Mouse (Mus musculus) cerebellum, postnatal 10 days (tissue): ENCODE measurements around the gene Creb1.
A peak's percentile ranks its signal among the peaks of the same experiment; 100 is the strongest.

Source experiments
- DNase-seq, 2 experiments: peaks; one replicate each; pipeline ENCODE4 v3.0.0; 2021; ENCODE audit warnings: mixed read lengths in 2 of 2

The Creb1 gene

DNA sequence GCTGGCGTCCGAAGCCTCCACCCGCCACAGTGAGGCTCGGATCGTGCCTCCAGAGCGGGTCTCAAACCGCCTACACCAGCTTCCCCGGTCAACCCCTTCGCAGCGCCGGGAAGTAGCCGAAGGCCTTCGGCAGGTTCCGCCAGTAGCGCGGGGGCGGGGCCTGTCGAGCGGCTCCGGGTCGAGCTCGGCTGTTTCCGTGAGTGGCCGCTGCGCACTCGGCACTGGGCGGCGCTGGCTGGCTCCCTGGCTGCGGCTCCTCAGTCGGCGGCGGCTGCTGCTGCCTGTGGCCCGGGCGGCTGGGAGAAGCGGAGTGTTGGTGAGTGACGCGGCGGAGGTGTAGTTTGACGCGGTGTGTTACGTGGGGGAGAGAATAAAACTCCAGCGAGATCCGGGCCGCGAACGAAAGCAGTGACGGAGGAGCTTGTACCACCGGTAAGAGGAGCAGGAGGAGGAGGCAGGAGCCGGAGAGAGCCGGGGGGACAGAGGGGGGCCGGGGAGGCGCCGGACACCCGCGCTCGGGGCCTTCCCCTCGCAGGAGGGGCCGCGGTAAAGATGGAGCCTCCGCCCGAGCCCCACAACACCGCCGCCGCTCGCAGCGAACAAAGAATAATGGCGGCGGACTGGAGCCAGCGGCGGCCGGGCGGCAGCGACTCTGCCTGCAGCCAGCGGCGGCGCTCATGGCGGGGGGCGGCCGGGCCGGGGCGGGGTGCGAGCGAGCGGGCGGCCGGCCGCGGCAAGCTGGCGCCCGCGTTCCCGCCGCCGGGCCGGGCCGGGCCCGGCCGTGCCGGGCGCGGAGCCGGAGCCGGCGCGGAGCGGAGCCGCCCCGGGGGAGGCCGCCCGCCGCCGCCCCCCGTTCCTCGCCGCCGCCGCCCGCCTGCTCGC lies at the start of gene Creb1:
Gene Creb1 (plus strand): TSS at position 57 of the 882 bp plus-strand sequence.
- peak; percentile 99 for DNase-seq

DNA sequence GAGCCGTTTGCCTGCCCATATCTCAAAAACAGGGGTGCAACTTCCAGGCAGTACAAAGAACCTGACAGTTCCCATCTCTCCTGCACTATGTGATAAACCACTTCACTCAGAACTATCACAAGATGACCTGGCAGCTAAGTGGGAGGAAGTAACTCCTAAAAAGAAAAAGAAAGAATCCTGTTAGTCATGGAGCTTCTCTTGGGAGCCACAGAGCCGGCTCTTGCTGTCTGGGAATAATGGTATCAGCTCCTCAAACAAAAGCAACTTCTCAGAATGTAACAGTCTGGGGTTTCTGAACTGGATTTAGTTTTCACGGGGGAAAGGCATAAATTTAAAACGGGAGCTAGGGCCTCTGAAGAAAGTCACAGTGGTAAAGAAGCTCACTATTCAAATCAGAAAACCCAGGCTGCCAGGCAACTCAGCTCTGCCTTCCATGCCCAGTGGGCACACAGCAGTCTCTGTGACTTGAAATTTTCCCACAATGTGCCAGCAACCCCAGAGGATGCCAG lies 43.9 kb upstream of the Creb1 start:
- DNase-seq, result peak in 1 of 2 experiments; percentile 39

DNA sequence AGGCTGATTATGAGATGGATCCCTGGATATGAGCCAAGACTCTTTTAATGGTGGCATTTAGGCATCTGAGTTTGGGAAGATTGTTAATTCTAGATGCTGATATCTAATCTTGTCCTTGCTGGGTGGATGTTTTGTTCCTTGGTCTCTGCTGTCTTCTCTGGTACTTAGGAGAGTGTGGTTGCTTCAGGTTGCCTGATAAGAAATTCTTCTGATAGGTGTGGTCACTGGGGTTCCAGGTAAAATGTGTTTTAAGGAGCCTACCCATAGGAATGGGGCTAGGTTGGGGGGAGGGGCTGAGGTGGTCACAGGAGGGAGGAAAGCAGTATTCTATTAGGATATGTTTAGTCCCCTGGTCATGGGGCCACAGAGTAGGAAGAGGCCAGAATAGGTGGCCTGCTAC lies 35.6 kb upstream of the Creb1 start:
- DNase-seq, result no peak

DNA sequence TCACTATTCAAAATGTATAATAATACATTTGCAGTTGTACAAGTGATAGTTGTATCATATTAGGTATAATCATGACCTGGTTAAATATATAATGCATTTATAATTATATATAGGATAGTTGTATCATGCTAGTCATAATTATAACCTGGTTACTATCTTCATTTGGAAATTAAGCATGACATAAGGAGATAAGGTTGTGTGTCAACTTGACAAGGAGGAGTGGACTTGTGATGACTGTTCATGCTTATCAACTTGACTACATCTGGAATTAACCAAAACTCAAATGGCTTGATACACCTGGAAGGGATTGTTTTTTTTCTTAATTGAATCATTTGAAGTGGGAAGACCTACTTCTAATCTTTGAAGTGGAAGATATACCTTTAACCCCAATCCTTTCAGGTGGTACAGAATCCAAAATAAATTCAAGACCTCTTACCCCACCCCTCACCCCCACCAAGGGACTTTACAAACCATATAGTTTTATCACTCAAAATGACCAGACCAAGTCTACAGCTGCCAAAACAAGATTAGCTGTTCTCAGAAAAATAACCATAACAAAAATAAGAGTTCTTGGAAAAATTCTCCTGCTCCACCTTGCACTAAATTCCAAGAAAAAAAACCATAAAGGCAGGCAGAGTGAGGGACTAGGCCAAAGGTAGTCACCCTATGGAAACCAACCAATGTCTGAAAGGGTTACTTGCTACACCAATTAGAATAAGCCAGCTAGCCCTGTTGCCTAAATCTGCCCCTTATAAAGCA lies 30.9 kb upstream of the Creb1 start:
- no peak for DNase-seq

DNA sequence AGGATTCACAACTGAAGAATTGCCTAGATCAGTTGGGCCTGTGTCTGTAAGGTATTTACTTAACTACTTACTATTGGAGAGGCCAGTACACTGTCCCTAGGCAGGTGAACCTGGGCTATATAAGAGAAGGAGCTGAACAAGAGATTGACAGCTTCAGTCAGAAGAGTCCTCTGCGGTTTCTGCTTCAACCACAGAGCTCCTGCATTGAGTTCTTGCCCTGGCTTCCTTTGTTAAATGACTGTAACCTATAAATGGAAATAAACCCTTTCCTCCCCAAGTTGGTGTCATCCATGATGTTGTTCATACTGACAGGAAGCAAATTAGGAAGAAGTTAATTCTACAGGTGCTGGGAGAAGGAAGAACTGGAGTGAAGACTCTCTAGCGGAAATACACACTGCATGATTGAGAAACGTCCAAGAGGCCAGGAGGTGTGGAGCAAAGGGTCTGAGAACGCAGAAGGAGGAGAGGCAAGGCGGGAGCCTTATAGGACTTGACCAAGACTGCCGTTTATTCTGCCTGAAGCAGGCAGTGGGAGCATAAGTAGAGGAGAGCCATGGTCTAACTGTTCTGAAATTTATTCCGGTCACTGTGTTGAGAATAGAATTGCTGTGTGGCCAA lies 23.9 kb upstream of the Creb1 start:
- DNase-seq, result no peak

DNA sequence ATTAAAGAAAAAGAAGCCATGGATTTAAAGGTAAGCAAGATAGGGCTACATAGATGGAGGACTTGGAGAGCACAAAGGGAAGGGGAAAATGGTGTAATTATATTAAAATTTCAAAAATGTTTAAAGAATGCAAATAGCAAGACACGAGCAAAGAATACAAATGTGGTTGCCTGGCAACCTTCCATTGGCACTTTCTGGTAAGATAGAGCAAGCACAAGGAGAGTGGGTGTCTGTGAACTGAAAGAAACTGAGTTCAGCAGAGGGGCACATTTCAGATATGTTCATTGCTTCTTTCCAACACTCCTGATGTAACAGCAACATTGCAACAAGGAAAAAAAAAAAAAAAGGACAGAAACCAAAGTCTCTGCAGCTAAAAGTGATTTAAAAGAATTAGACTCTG lies 22.8 kb upstream of the Creb1 start:
- DNase-seq, result no peak

DNA sequence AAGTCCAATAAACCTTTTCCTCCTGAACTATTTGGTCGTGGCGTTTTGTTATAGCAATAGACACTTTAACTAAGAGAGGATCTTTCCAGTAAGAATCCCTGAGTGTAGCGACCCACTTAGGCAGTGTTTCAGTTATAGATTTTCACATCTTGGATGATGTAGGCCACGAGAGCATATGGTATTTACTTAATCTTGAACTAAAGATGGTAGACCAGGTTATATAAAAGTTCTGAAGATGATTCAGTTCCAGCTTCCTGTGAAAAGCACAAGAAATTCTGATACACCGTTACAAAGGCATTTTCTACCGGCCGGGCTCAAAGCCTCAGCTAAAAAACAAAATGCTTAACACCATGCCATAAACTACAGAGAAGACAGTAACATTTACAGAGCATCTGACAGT lies 18.3 kb upstream of the Creb1 start:
- no peak for DNase-seq

DNA sequence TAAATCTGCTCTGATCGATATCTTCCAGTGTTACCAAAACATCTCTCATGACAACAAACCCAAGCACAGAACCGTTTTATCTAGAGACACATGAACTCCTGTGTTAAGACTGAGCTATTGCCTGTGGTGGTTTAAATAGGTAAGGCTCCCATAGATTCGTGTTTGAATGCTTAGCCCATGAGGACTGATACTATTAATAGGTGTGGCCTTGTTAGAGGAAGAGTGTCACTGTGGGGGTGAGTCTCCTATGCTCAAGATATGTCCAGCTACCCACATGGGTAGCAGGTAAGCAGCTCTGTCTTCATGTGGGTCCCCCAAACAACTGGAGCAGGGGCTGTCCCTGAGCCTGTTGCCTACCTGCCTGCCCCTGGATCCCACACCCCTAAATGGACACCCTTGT lies 15.9 kb upstream of the Creb1 start:
- no peak for DNase-seq

DNA sequence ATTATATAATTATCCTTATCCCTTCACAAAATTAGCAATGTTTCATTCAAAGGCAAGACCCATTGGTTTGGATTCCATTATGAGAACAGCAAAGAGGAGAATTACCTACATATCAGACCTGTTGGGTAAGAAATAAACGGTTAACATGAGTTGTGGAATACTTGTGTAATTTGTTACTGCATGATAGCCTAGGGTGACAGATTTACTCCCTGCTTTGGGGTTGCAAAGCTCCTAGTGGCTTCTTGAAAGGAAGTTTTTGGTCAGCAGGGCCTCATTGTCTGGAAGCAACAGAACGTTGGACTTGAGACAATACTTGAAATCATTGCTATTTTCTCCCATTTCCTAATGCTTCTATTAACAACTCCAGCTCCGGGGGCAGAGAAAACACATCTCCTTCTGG lies 14.0 kb upstream of the Creb1 start:
- no peak for DNase-seq

DNA sequence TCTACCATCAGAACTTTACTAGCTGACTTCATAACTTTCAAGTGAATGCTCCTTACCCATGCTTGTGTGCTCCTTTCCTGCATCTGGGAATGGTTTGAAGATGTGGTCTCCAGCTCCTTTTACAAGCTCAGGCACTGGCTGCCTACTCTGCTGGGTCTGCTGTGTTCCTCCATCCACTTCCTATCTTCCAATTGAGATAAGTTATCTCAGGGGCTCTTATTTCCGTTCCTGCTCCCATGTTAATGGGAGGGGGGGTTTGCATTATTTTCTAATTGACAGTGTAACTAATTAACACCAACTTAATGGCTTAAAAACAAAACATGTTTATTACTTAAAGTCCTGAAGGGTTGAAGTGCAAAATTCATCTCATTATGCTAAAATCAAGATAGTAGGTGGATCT lies 13.1 kb upstream of the Creb1 start:
- DNase-seq, result no peak

DNA sequence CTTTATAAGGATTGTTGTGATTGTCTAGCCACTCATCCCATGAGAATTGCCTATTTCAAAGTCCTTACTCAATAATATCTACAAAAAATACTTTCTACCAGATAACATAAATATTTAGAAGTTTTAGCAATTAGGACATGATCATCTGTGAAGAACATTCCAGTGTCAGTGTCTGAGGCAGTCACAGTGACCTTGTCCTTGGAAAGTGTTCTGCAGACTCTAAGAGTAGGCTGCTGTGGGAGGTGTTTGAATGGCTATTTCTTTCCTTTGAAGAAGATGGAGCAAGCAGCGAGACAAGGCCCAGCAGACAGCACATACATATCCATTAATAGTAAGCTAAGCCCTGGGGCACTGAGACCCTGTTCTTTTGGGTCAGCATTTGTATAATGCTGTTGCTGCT lies 12.5 kb upstream of the Creb1 start:
- DNase-seq, result no peak

DNA sequence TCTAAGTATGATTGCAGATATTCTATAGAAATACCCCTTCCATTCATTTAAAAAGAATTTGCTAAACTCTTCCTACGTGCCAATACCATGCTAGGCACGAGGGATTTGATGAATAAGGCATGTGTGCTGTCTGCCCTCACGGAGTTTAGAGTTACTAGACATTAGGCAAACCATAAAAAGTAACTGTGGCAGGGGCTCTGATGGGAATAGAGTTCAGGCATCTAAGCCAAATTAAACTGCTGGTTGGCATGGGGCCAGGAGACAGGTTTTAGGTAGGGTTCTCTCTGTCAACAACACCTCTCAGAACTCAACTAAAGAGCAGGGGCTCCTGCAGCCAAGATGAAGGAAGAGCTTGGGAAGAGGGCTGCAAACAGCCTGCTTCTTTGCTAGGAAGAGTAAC lies 10.7 kb upstream of the Creb1 start:
- peak; percentile 25 to 26 for DNase-seq

DNA sequence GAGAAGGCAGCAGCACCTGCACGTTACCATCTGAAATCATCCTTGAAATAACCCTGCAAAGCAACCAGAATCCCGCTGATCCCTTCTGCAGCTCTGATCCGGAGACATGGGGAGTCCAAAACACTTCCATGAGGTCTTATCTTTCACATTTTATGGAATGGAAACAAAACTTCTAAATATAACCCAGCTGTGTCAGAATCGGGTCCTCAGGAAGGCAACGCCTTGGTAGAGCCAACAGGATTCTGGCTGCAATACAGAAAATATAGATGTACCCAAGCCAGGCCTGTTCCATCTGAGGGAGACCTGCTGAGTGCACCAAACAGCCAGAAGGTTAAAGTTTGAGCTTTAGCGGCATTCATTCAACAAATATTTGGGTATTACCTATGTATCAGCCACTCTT lies 9.8 kb upstream of the Creb1 start:
- DNase-seq, result no peak

DNA sequence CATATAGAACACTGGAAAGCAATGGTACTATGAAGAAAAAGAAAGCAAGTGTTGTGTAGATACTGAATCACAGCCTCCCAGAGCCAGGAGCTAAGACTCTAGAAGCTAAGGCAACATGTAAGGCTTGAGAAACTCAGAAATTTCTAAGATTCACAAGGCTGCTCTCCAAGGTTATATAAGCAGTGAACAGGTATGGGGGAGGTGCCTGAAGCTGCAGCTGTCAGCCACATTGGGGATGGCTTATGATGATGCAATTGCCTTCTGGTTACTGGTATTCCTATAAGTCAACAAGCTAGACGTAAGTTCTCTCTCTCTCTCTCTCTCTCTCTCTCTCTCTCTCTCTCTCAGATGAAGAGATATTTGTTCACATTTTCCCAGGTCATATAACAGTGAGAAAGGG lies 9.3 kb upstream of the Creb1 start:
- no peak for DNase-seq

DNA sequence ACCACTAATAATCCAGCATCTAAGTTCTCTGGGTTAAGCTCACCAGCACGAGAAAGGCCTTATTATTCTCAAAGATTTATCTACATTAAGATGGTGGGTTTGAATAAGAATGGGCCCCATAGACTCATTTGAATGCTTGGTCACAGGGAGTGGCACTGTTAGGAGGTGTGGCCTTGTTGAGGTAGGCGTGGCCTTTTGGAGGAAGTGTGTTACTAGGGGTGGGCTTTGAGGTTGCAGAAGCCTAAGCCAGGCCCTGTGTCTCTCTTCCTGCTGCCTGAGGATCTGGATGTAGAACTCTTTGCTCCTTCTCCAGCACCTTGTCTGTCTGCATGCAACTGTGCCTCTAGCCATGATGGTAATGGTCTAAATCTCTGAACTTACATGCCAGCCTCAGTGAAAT lies 7.8 kb upstream of the Creb1 start:
- no peak for DNase-seq

DNA sequence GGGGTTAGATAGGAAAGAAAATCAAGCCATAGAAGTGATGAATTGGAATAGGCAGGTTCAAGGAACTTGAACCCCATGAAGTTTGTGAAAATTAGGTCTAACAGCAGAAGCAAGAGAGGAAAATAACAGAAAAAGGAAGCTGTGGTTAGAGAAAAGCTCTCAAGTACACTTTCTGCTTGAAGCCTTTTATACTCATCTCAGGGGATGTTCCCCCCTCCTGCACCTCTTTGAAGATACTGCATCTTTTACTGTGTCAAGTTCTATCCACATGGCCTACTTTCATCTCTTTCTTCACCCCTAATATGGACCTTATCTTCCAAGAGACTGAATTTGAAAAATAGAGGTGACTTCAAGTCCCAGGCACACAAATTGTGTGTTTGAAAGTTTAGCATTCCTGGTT lies 4.8 kb upstream of the Creb1 start:
- DNase-seq, result no peak

DNA sequence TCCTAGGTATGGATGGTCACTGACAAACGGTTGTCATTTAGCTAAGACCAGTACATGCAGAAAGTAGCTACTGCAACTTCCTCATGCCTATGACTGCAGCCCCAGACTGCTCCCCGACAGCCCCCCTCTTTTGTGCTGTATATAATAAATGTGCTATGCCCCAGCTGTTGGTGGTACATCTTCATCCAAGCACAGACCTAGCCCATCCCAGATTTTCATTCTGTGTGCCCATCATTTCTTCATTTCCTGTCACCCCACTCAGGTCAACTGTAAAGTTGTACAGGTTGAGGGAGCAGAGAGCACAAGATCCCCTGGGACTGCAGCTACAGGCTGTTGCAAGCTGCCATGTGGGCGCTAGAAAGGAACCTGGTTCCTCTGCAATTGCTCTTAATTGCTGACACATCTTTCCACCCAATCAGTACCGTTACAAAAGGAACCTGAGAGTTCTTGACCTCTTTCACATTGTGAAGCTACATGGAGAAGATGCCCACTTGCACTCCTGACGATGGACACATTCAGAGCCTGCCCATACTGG lies 2.6 kb upstream of the Creb1 start:
- no peak for DNase-seq

DNA sequence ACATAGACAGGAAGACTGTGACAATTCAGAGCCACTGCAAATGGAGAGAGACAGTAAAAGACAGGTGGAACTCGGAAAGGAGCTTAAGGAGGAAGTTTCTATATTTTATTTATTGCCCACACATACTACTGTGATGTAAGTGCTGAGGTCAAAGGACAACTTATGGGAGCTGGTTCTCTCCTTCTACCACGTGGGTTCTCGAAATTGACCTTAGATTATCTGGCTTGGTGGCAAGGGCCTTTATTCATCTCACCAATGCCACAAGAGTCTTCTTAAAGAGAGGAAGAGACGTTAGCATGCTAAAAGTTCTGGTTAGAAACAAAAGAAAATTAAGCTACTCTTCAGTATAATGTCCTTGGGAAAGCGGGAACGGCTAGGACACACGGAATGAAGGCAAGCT lies 897 bp upstream of the Creb1 start:
- DNase-seq, result no peak

DNA sequence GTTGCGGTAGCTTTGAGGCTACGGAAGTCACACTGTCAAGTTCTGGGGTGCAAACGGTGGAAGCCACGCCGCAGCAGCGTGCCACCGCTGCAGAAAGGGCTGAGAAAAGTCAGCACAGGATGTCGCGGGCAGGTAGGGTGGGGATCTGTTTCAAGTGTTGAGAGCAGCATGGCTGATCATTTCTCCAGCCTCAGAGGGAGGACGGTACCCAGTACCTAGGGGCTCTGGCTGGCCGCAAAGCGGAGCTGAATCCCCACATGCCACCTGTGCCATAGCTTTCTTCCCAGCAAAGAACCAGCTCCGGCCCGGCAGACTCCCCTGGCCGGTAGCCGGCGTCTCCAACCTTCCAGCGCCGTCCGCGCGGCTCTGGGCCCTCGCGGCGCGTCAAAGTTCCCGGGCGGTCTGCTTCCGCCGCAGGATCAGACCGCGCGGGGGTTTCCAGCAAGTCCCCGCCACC lies 350 bp upstream of the Creb1 start:
- no peak for DNase-seq

DNA sequence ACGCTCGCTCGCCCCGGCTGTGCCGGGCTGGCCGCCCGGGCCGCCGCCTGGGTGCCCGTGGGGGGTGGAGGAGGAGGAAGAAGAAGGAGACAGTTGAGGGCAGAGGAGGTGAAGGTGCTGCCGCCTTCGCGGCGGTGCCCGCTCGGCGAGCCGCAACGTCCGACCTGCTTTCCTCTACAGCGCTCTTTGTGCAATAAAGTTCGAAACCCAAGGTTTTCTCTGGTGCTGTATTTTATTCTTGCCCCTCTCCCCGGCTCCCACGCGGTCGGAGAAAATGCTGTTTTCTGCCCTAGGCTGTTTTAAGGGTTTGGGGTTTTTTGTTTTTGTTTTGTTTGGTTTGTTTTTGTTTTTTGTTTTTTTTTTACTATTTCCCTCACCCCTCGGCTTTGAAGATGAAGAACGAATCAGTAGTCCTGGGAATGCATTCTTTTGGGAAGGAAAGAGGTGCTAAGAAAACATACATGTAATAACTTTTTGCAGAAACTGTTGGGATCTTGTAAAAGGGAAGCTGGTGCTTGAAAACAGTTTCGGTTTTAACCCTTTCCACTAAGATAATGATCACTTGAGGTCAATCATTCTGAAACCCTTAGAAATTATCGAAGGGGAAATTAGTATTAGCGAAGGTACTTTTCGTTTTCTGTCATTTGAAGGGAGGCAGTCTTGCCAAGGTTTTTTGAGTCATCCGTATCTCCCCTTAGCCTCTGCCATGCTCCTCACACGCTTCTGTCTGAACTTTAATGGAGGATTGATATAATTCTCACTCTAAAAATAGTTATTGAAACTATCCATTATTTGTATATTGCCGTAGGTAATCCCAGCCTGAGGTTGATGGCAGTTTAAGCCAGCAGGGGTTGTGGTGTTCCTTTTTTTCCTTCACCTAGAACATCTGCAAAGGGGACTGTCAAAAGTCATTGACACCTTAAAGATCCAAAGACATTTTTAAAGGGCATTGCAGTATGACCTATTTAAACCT lies 1.3 kb downstream of the Creb1 start:
- peak; percentile 72 to 75 for DNase-seq

DNA sequence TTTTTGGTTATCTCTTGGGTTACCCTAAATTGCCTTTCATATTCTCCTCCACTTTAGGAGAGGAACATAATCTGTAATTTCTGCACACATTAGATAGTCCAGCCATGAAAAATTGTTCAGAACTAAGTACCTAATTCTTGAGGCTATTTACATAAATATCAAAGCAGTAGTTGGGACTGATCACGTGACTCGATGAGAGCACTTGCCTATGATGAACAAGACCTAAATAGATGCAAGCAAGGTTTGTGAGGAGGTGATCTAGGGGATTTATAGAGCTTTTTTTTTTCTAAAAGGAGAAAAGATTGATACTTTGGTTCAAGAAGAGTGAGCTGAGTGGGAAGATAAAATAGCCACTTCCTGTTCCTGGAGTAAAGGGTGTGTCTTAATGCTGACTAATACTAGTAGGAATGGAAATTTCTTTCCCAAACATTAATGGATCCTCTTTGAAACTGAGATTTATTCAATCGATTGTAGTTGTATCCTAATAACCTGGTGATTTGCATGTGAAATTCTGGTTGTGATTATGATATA lies 6.5 kb downstream of the Creb1 start:
- no peak for DNase-seq

DNA sequence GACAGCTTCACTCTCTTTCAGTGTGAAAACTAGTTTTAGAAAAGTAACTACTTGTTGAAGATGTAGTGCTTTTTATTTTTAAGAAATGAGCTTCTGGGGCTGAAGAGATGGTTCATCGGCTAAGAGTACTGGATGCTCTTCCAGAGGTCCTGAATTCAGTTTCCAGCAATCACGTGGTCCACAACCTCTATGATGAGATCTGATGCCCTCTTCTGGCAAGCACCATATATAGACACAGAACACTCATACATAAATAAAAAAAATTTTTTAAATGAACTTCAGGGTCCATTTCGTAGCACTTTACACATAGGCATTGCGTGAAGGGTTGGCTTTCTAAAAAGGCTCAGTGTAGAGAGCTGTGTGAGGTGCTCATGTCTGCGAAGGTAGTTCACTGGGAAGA lies 11.3 kb downstream of the Creb1 start:
- no peak for DNase-seq
